Mouse (Mus musculus) G1E (cell line): ENCODE results near the gene Ppp2r5e. TPM values are rescaled to one million over a fixed set of nuclear protein-coding genes. Genes with fewer than 3 reads are reported as not detected.
"Not testable (repeated sequence)": the region's sequence is repeated elsewhere in the genome, so short reads cannot be mapped to it uniquely, and the experiment has no call there.

ENCODE experiments used
- ATAC-seq: 2 replicates; pipeline ENCODE4 v1.8.0; 2016; ENCODE audit warnings: mild to moderate bottlenecking; ENCODE audit not compliant: insufficient number of reproducible peaks, poor library complexity, low FRiP score, severe bottlenecking; ENCODE audit errors: extremely low read depth
- DNase-seq: peaks from one replicate; pipeline ENCODE4 v3.0.0; 2012; ENCODE audit warnings: low spot score
- H3K27me3 ChIP-seq: 2 replicates; pipeline ENCODE4 v1.6.1; 2012; ENCODE audit warnings: mild to moderate bottlenecking, low read length, inconsistent platforms; ENCODE audit not compliant: insufficient read depth
- H3K36me3 ChIP-seq: replicated peaks from 2 replicates; pipeline ENCODE3; 2012; ENCODE audit warnings: mild to moderate bottlenecking, inconsistent platforms
- H3K4me1 ChIP-seq: 2 replicates; pipeline ENCODE4 v1.6.1; 2012; ENCODE audit warnings: low read depth, low read length, inconsistent platforms, mixed read lengths; ENCODE audit not compliant: insufficient read depth
- H3K4me3 ChIP-seq: 2 replicates; pipeline ENCODE4 v1.5.1; 2012; ENCODE audit warnings: low read depth, mild to moderate bottlenecking, inconsistent platforms, low read length, moderate library complexity, mixed read lengths
- H3K9me3 ChIP-seq: replicated peaks from 2 replicates; pipeline ENCODE4 v1.6.1; 2012; ENCODE audit warnings: inconsistent platforms
- CTCF ChIP-seq: IDR thresholded peaks from 2 replicates; pipeline ENCODE4 v1.5.1; 2012; ENCODE audit warnings: low read depth, low read length, inconsistent platforms, mixed read lengths
- GATA1 ChIP-seq: IDR thresholded peaks from 2 replicates; pipeline ENCODE4 v1.6.1; 2012; ENCODE audit warnings: borderline replicate concordance, low read length, inconsistent platforms, mixed read lengths
- GATA2 ChIP-seq: IDR thresholded peaks from 2 replicates; pipeline ENCODE4 v1.6.1; 2012; ENCODE audit warnings: low read depth, low read length, inconsistent platforms, borderline replicate concordance
- POLR2AphosphoS5 ChIP-seq: IDR thresholded peaks from 2 replicates; pipeline ENCODE4 v1.6.1; 2012; ENCODE audit warnings: low read depth, low read length, inconsistent platforms; ENCODE audit not compliant: insufficient replicate concordance
- TAL1 ChIP-seq: conservative IDR thresholded peaks from 2 replicates; pipeline ENCODE4 v1.6.1; 2012; ENCODE audit warnings: low read depth, low read length, inconsistent platforms, mixed read lengths
- polyA plus RNA-seq: library from polyadenylated mRNA; stranded (reverse); fragments of >175 nt; gene quantifications from 2 replicates; pipeline ENCODE4 v1.2.3, GENCODE M21; 2012
- total RNA-seq, 2 experiments: library from RNA; stranded (forward) in 1 of 2; stranded (reverse) in 1 of 2; fragments of 200-1000 nt in 1 of 2; fragments of >200 nt in 1 of 2; fragmentation: Nextera tagmentation in 1 of 2; gene quantifications; 2 replicates each; pipeline ENCODE4 v1.2.3; 2014 to 2017

Gene Ppp2r5e
- total and polyA plus RNA-seq, 3 experiments, result 20.4 to 74.6 (median 69.2) TPM

DNA sequence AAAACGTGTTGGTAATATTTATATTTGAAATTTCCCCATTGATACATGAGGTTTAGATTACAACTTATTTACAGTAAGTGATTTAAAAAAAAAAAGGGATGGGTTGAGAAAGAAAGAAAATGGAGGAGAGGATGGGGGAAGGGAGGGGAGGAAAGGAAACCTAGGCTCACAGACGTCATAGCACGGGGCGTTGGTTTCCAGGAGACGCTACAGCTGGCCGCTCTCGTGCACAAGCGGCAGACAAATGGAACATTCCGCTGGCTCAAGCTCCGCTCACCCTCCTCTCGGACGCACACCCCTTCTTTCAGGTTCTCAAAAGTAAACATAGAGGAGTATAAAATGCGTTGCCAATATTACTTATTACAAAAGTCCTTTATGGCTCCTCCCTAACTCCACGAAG is 146.0 kb downstream of the Ppp2r5e start:
- Histone ChIP-seq H3K9me3 (no peaks in the 10 kb centered on the region), H3K27me3 (peaks cover 4% of the 10 kb centered on the region; the same call in 1 of the 2 replicates), H3K4me3 (no peak overlapping the region), H3K4me1 (peaks cover 2% of the 10 kb centered on the region; the same call in 1 of the 2 replicates), H3K36me3 (peaks cover 42% of the 10 kb centered on the region)
- TF ChIP-seq GATA2 (no peak), GATA1 (no peak), TAL1 (no peak), POLR2AphosphoS5 (no peak), CTCF (no peak)
- ATAC-seq (no peak), DNase-seq (no peak)

DNA sequence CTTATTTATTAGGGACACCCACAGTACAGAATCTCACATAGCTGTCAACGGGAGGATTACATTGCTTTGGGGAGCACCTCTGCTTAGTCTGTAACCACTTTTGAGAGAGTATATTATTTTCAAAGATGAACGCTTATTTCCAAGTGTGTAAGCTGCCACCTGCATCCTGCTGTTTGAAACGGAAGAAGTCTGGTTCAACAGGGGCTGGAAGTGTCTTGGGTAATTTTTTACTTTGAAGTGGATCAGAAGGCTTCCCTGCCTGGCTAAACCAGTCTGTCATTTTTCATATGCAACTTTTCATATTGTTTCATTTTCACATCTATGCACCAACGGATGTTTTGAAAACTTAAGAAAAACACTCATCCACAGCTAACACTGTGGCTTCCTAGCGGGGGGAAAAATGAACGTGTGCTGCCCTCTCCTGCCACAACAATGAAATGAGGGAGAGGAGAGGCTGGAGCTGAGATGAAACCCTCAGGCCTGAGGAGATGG is 146.5 kb downstream of the Ppp2r5e start:
- Histone ChIP-seq H3K27me3 (peaks cover 6% of the 10 kb centered on the region), H3K9me3 (no peaks in the 10 kb centered on the region), H3K4me3 (no peak overlapping the region), H3K4me1 (peaks cover 2% of the 10 kb centered on the region; the same call in 1 of the 2 replicates), H3K36me3 (peaks cover 40% of the 10 kb centered on the region)
- no peak for TF ChIP-seq POLR2AphosphoS5
- no peak for TF ChIP-seq GATA2
- no peak for TF ChIP-seq GATA1
- no peak for TF ChIP-seq CTCF
- TF ChIP-seq TAL1, result no peak
- ATAC-seq (no peak), DNase-seq (no peak)

DNA sequence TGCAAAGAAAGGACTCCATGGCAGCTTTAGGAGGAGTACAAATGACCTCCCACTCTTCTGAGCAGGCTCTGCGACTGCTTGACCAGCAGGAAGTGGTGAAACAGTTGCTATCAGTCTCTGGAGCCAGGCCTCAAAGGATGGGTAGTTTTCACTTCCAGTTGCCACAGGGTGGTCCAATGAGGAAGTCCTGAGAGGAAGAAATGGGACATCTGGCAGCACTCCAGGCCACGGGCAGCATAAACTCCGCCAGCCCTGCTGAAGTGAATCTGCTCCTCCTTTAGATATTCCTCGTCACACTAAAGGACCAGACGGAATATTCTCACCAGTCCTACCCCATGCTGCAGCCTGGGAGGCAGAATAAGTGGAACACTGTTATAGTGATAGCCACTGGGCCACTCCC is 147.1 kb downstream of the Ppp2r5e start:
- ATAC-seq, result no peak
- no peaks in the 10 kb centered on the region for H3K9me3 ChIP-seq
- no peak for TF ChIP-seq GATA1
- TF ChIP-seq TAL1, result no peak
- TF ChIP-seq CTCF, result no peak
- no peak for TF ChIP-seq POLR2AphosphoS5
- TF ChIP-seq GATA2, result no peak
- peaks cover 8% of the 10 kb centered on the region for H3K27me3 ChIP-seq
- peaks cover 2% of the 10 kb centered on the region; the same call in 1 of the 2 replicates for H3K4me1 ChIP-seq
- no peak for DNase-seq
- H3K36me3 ChIP-seq, result peaks cover 40% of the 10 kb centered on the region
- no peak overlapping the region for H3K4me3 ChIP-seq

DNA sequence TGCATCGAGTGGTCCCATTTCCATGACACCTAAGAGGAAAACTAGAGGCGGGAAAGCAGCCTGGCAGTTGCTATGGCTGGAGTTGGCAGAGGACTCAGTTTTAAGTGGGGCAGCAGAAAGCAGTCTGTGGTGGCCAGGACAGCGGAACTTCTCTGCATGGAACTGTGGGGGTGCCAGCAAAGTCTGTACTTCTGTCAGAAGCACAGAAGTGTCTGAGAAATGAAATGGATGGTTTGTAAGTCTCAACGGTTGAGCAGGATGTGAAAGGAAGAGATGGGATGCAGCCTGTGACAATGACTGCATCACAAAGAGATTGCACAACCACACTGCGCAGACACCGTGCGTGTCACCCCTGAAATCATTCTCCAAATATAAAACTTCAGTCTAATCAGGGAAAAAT is 149.8 kb downstream of the Ppp2r5e start:
- no peak overlapping the region for H3K4me3 ChIP-seq
- no peak for ATAC-seq
- DNase-seq, result no peak

DNA sequence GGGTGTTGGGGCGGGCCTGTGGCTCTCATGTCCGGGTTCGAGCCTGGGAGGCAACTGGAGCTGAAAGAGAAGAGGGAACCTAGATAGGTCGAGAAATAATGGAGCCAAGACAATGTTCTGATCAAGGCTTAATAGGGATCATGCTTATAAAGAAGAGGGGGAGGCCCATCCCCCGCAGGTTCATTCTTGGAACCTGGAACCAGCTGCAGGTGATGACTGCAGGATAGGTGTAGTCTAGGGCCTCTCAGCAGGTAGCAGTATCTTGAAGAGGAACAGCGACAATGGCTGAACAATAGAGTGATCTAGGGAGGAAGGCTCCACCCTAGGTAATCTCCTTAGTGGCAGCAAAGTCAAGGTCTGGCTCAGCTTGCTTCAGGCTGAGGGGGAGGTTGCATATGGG is 163.6 kb downstream of the Ppp2r5e start:
- ATAC-seq, H3K9me3 ChIP-seq, H3K4me1 ChIP-seq, DNase-seq, H3K4me3 ChIP-seq, H3K36me3 ChIP-seq: not testable (repeated sequence)
- H3K27me3 ChIP-seq, result peaks cover 29% of the 10 kb centered on the region

More for the DNA sequence above, 149.8 kb downstream of the Ppp2r5e start:
- Histone ChIP-seq H3K9me3 (no peaks in the 10 kb centered on the region), H3K27me3 (peaks cover 17% of the 10 kb centered on the region), H3K36me3 (peaks cover 17% of the 10 kb centered on the region), H3K4me1 (peaks cover 2% of the 10 kb centered on the region; the same call in 1 of the 2 replicates)
- TF ChIP-seq GATA1 (no peak), GATA2 (no peak), TAL1 (no peak), POLR2AphosphoS5 (no peak), CTCF (no peak)

DNA sequence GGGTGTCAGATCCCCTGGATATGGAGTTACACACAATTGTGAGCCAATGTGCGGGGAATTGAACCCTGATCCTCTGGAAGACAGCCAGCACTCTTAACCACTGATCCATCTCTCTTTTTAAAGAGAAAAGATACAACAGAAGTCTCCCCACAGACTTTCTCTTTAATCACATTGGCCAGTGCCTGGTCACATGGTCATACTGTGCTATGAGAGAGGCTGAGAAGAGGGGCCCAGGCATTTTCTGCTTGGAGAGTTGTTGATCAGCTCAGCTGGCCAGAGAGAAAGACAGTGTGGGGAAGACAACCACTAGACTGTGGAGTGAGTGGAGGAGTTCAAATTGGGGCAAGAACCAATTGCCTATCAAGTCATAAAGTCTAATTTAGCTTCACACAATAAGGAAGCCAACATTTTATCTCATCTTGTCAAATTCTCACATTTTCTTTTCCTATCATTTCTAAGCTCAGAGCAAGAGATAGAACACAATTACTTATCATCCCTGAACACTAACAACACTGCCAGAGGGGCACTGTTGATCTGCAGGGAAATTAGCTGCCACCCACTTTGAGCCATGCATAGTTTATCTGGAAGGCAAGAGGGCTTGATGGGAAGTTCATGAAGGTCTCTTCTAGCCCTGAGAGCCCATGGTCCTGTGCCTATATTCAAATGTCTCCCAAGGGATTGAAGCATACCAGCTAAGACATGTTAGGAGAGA is 166.2 kb downstream of the Ppp2r5e start:
- H3K4me1 ChIP-seq, result no peaks in the 10 kb centered on the region
- no peak overlapping the region for H3K4me3 ChIP-seq
- no peak for TF ChIP-seq POLR2AphosphoS5
- TF ChIP-seq GATA2, result no peak
- no peak for TF ChIP-seq GATA1
- no peak for TF ChIP-seq CTCF
- no peak for TF ChIP-seq TAL1
- H3K27me3 ChIP-seq, result peaks cover 20% of the 10 kb centered on the region
- no peak for ATAC-seq
- H3K9me3 ChIP-seq, result peaks cover 2% of the 10 kb centered on the region; the same call in 1 of the 2 replicates
- DNase-seq, result no peak
- H3K36me3 ChIP-seq, result no peaks in the 10 kb centered on the region
